Mouse (Mus musculus) Patski (cell line): ENCODE measurements at regions not wholly inside any gene's neighbourhood (a gene's known extent, or its start where the extent isn't known, plus 50 kb on each side); places are given as distances from the start of the nearest gene placed in this dataset.

ENCODE experiments used
- ATAC-seq: fragments of 100-300 bp; one replicate; pipeline ENCODE4 v1.8.0; 2021
- CTCF ChIA-PET: fragments of 350-600 bp; sonication (Branson Sonifier 250); formaldehyde crosslinking; loops from one replicate; lab custom pipeline; 2022; ENCODE audit warnings: inconsistent platforms; lab: Charles Lee
- POLR2A ChIA-PET: fragments of 350-600 bp; sonication (Branson Sonifier 250); formaldehyde crosslinking; loops from one replicate; lab custom pipeline; 2022; ENCODE audit warnings: antibody characterized with exemption, inconsistent platforms; lab: Charles Lee
- DNase-seq: peaks from one replicate; pipeline ENCODE4 v3.0.0-alpha.2; 2011; ENCODE audit warnings: low read depth, low spot score
- H3K27me3 ChIP-seq: fragments of 371-371 bp; one replicate; pipeline ENCODE4 v1.5.1; 2021
- CTCF ChIP-seq: fragments of 100-300 bp; IDR thresholded peaks from one replicate; pipeline ENCODE4 v1.5.1; 2021
- in situ Hi-C: fragments of 300-500 bp; cut with MboI; formaldehyde crosslinking; loops from 3 replicates; pipeline ENCODE4 v1.11.1; 2018; ENCODE audit warnings: low pct_unique_long_range_greater_than_20kb, mixed read lengths

DNA sequence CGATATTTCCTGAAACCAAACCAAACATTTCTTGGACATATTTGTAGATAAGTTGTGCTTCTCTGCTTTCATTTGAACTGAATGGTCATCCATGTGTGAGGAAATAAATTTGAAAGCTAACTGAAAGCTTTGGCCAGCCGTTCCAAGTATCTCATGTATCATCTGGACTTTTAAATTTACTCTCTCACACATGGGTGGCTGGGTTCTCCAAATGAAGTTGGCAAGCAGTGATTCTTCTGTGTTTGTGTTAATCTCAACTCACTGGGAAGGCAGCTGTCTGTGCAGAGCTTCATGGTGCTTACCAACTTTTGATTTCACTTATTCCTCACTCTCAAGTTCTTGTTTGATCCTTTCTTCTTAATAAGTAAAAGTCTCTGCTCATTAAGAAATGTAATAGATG is 317.3 kb downstream of the Otol1 start:
- no peak for TF ChIP-seq CTCF
- ChIA-PET POLR2A (no interaction called here), CTCF (no interaction called here)
- H3K27me3 ChIP-seq = peaks cover 30% of the 10 kb centered on the region
- ATAC-seq (no peak), DNase-seq (no peak)
- in situ Hi-C loops = no loop called here
